Mouse (Mus musculus): ENCODE measurements around the gene Tmeff1. TPM values are rescaled to one million over a fixed set of nuclear protein-coding genes. Genes with fewer than 3 reads are reported as not detected.

Gene Tmeff1
- polyA plus RNA-seq, 2 experiments from 2014 or later = not detected

- ATAC-seq = no peak
Measured at GRCm38 (mm10) chr4:48576361-48576760, 8.6 kb upstream of the Tmeff1 start.

- ATAC-seq = no peak
Measured at GRCm38 (mm10) chr4:48577831-48578230, 7.1 kb upstream of the Tmeff1 start.

DNA sequence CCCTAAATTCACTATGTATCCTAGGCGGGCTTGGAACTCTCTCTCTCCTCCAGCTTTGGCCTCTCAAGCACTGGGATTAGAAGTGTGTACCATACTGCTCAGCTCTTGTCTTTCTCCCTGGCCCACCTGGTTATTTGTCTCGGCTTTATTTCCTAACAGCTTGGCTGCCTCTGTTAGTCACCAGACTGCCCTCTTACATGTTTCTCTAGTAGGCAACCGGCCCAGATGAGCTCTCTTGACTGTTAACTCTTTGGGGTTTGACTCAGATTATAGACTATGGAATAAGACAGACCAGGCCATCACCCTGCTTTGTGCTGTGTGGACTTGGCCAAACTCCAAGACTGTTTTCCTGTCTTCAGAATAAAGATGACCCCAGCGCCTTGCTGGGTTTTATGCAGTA lies 6.6 kb upstream of the Tmeff1 start:
- no peak for ATAC-seq

DNA sequence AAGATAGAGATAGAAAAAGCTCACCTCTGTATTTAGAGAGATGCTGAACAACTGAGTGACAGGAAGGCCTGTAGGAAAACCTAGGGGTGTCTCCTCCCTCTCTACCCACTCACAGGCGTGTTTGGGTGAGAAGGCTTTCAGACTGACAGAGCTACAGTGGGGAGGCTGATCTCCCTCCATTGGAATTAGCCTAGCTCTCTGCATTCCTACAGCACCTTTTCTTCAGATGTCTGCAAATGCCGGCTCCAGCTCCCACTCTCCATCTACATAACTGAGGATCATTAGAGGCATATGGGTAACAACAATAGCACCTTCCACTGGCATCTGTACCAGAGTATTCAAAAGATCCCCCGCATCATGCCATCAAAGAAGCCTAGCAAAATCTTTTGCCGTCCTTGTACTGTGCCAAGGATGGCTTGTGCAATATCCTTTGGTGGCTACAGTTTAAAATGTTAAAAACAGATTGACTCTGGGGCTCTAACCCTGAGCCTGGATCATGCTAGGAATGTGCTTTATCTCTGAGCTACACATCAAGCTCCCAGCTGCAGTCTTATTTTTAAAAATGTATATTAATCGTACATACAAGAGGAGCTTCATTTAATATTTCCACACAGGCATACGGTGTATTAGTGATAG lies 5.4 kb upstream of the Tmeff1 start:
- ATAC-seq = no peak

DNA sequence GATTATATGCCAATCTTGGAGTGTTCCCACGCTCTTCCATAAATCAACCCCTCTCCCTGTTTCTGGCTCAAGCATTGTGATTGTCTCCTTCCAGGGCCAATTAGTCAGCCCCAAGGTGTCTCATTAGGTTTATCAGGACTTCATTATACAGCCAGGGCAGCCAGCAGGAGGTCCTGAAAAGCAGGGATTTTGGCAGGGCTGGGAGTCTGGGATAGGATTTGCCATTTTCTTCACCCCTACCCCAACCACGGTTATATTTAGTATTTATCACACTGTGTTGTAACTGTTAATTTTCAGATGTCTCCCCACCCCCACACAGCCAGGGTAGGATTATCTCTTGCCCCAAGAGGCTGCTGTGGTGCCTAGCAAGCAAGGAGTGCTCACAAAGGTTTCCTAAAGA lies 3.8 kb upstream of the Tmeff1 start:
- no peak for ATAC-seq

DNA sequence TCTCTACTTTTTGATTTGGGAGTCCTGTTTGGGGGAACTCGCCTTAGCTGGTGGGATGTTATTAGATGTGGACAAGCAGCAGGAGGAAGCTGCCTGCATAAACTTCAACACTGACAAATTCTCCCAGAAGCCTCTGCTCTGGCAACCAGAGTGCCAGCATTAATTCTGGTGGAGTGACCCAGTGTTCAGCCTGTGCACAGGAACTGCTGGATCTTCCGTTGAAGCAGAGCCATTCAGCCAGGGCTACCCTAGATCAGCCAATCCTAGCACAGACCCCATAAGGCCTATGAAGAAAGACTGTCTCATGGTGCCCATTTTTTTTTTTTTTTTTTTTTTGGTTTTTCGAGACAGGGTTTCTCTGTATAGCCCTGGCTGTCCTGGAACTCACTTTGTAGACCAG lies 3.0 kb upstream of the Tmeff1 start:
- ATAC-seq = no peak

DNA sequence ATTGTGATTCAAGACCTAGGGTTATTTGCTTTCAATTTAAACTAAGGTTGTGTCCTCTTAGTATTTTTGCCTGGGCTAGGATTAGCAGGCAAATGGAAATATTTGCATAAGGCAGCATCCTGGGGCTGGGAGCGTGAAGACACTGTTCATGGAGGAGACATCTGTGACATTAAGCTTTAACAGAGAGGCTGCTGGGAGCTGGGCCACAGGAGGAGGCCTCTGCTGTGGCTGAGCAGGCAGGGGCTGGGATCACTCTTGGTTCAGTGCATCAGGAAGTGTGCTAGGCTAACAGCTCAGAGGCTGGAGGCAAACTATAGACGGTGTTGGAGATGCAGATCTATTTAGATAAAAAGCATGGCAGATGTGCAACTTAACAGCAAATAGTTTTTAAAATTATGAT lies 2.0 kb upstream of the Tmeff1 start:
- ATAC-seq = no peak

DNA sequence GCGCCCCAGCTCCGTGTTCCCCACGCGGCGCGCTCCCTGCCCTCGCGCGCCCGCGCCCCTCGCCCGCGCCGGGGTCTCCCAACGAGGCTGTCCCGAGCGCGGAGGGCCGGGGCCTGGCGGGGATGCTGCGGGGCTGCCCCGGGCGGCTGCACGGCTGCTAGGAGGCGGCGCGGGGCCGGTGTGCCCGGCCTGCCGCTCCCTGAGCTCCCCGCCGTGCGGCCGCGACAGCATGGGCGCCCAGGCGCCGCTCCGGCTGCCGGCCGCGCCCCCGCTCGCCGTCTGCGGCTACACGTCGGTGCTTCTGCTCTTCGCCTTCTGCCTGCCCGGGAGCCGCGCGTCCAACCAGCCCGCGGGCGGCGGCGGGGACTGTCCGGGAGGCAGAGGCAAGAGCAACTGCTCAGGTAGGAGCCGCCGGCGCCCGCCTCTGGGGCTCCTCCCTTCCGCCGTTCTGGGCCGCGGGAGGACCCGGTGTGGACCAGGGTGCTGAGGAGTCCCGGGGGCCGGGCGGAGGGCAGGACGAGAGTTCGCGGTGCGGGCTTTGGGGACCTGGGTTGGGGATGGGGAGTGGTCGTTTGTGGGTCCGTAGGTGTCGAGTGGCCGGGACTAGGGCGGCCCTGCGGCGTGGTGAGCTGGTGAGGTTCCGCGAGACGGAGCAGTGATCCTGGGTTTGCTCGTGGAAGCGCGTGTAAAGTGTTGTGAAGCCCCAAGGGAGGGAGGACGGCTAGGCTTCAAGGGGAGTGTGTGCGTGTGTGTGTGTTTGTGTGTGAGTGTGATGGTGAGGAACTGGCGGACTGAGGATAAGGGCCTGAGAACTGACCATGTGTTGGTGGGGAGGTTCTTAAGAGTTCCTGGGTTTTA lies 496 bp downstream of the Tmeff1 start:
- no peak for ATAC-seq

- no peak for ATAC-seq
Measured at GRCm38 (mm10) chr4:48586099-48586821, 1.3 kb downstream of the Tmeff1 start.

DNA sequence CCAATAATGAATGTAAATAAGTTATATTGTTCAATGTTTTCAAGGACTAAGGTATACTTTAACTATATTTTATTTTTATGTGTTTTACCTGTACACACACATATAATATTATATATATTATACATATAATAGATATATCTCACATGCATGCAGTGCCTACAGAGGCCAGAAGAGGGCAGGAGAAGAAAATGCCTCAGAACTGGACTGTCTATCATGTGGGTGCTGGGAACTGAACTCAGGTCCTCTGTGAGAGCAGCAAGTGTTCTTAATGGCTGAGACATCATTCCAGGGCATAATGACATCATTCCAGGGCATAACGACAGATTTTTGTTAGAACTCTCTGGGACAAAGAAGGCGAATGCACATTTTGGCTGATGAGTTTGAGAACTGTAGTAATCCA lies 2.6 kb downstream of the Tmeff1 start:
- no peak for ATAC-seq

GRCm38 (mm10) chr4:48588576-48588975 lies 3.6 kb downstream of the Tmeff1 start:
- ATAC-seq = no peak

DNA sequence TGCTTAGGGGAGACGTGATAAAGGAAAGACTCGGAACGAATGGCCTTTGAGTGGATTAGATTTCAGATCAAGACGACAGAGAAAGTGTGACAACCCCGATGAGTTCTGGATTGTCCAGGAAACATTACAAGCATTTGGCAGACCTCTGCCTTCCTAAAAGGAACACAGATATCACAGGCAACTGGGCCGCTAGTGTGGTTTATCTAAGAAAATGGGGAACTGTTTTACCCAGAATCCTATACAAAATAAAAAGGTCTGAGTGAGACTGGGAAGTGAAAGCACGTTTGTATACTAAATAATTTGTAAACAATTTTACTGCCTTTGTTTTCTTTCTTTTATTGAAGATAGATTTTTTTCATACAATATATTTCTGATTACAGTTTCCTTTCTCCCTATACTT lies 5.9 kb downstream of the Tmeff1 start:
- ATAC-seq = no peak

GRCm38 (mm10) chr4:48591390-48591789 lies 6.4 kb downstream of the Tmeff1 start:
- ATAC-seq = no peak

GRCm38 (mm10) chr4:48592328-48592727 lies 7.4 kb downstream of the Tmeff1 start:
- ATAC-seq = no peak

GRCm38 (mm10) chr4:48592844-48593243 lies 7.9 kb downstream of the Tmeff1 start:
- no peak for ATAC-seq

DNA sequence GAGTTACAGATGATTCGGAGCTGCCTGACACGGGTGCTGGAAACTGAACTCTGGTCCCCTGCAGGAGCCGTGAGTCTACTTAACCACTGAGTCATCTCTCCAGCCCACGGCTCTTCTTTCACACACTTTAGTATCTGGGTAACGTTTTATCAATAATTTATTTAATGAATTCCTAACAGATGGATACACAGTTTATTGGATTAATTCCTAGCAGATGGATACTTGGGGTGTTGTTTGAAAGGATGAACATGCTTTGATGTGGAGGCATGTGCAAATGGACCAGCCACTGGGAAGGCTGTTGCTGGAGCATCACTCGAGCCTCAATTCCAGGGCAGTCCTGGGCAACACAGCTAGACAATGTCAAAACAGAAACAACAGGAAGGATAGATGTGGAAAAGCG lies 11.1 kb downstream of the Tmeff1 start:
- no peak for ATAC-seq

DNA sequence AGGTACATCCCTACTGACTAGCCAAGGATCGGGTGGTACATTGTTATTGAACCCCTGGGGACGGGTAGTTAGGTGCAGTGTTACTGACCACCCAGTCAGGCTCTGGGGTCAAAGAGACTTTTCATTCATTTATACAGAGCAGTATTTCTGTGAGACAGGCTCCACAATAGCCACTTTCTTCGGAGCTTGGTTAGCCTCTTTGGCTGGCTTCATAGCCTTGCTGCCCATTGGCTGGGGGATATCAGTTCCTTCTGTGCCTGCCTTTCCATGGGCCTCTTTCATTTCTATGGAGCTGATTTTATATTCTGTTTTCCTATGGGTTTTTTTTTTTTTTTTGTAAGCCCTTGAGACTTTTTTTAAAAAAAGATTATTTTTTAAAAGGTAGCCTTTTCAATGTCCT lies 20.7 kb downstream of the Tmeff1 start:
- no peak for ATAC-seq

DNA sequence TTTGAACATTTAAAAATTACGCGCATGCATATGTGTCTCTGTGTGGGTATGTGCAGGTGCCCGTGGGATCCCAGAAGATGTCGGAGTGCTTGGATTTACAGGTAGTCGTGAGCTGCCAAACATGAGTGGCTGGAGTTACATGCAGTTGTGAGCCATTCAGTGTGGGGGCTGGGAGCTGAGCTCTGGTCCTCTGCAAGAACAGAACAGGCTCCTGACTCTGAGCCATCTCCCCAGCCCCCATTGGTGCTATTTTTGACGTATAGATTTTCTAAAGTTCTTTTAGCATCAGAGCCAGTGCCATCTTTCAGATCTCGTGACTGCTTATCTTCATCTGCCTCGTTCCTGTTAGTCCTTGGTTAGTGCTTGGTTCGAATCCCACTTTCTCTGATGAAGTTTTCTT lies 24.5 kb downstream of the Tmeff1 start:
- ATAC-seq = no peak

- no peak for ATAC-seq
Measured at GRCm38 (mm10) chr4:48610251-48610650, 25.3 kb downstream of the Tmeff1 start.

DNA sequence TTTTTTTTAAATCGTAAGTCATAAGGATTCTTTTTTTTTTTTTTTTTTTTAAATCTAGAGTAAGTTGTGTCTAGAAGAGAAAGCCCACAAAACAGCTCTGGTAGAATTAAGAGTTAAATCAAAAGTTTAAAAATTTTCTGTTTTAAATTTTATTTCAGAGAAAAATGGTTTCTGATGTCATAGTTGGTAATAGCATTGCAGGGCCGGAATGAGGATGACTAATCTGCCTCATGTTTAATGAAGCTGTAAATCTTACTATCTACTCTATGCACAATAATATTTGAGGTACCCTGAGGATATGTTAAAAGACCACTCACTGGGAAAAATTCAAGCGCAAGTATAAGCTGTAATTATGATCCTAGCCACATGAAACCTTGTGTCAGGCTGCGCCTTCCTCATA lies 30.5 kb downstream of the Tmeff1 start:
- ATAC-seq = no peak

- ATAC-seq = no peak
Measured at GRCm38 (mm10) chr4:48617201-48617600, 32.2 kb downstream of the Tmeff1 start.

GRCm38 (mm10) chr4:48620121-48620520 lies 35.1 kb downstream of the Tmeff1 start:
- no peak for ATAC-seq

- no peak for ATAC-seq
Measured at GRCm38 (mm10) chr4:48622246-48622645, 37.3 kb downstream of the Tmeff1 start.

GRCm38 (mm10) chr4:48622946-48623345 lies 38.0 kb downstream of the Tmeff1 start:
- ATAC-seq = no peak

Measured in activated CD4-positive, CD25-positive, alpha-beta regulatory T cell, adult 4 months (primary cell).